Mouse (Mus musculus): ENCODE results near the gene Hbb-bs. TPM values are rescaled to one million over a fixed set of nuclear protein-coding genes. Genes with fewer than 3 reads are reported as not detected.

The Hbb-bs gene
- not detected in 2 replicates for total RNA-seq (2012; rRNA removed)

DNA sequence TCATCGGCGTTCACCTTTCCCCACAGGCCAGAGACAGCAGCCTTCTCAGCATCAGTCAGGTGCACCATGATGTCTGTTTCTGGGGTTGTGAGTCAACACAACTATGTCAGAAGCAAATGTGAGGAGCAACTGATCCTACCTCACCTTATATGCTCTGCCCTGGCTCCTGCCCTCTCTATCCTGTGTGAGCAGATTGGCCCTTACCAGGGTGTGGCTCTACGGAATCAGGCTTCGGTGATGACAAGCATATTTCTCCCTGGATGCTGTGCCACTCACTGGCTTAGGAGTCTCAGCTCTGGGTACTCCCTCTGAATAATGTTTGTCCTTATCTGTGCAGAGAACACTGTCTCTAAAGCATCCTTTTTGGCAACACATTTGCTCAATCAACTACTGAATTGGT lies at the start of gene Hbb-bs:
Gene Hbb-bs, minus strand, starts transcription at position 289 of the 400 bp plus-strand sequence.
- Histone ChIP-seq H3K9me3 (ENCODE audit: control insufficient read depth, insufficient read depth, low read depth, low read length) (no peaks in the 10 kb centered on the region), H3K4me1 (ENCODE audit: control insufficient read depth in 2 of 2, insufficient read depth in 2 of 2, low read length in 2 of 2, poor library complexity in 1 of 2) (no peaks in the 10 kb centered on the region), H3K27ac (ENCODE audit: insufficient read depth, low read depth, low read length, poor library complexity, severe bottlenecking) (no peak within 1 kb of the TSS), H3K4me3 (ENCODE audit: insufficient read depth in 1 of 2, low read depth in 1 of 2, low read length in 2 of 2, poor library complexity in 1 of 2, severe bottlenecking in 1 of 2) (no peak within 1 kb of the TSS), H3K36me3 (ENCODE audit: control insufficient read depth, insufficient read depth, low read length, poor library complexity, severe bottlenecking) (no peaks in the 10 kb centered on the region), H3K9ac (ENCODE audit: insufficient read depth, low read depth, low read length, poor library complexity, severe bottlenecking) (no peak within 1 kb of the TSS)
- TF ChIP-seq HCFC1 (IDR thresholded peaks at IDR 0.05; ENCODE audit: borderline replicate concordance, insufficient read depth, low read length) (no peak), MAFK (IDR thresholded peaks at IDR 0.05; ENCODE audit: insufficient read depth, low read depth, low read length) (no peak), ZNF384 (IDR thresholded peaks at IDR 0.05; ENCODE audit: low read depth, low read length) (no peak), CHD2 (IDR thresholded peaks at IDR 0.05; ENCODE audit: low read depth, low read length) (no peak), ZC3H11A (IDR thresholded peaks at IDR 0.05; ENCODE audit: borderline replicate concordance, low read depth, low read length) (no peak)
- no peak for DNase-seq (ENCODE audit: low read depth, low spot score)
- in situ Hi-C loops (cut with MboI; ENCODE audit: low sequenced_read_pairs in 2 of 2, unreplicated experiment in 2 of 2) = no loop called here

GRCm38 (mm10) chr7:103877093-103877492 lies 49.2 kb upstream of the Hbb-bs start:
- DNase-seq (ENCODE audit: low read depth, low spot score) = no peak
- H3K4me3 ChIP-seq (ENCODE audit: insufficient read depth in 1 of 2, low read depth in 1 of 2, low read length in 2 of 2, poor library complexity in 1 of 2, severe bottlenecking in 1 of 2) = no peak overlapping the region
- no peaks in the 10 kb centered on the region for H3K4me1 ChIP-seq (ENCODE audit: control insufficient read depth in 2 of 2, insufficient read depth in 2 of 2, low read length in 2 of 2, poor library complexity in 1 of 2)
- no peak for TF ChIP-seq ZNF384 (IDR thresholded peaks at IDR 0.05; ENCODE audit: low read depth, low read length)
- H3K9me3 ChIP-seq (ENCODE audit: control insufficient read depth, insufficient read depth, low read depth, low read length) = no peaks in the 10 kb centered on the region
- in situ Hi-C loops (cut with MboI; ENCODE audit: low sequenced_read_pairs in 2 of 2, unreplicated experiment in 2 of 2) = no loop called here
- H3K27ac ChIP-seq (ENCODE audit: insufficient read depth, low read depth, low read length, poor library complexity, severe bottlenecking) = no peak overlapping the region
- no peak overlapping the region for H3K9ac ChIP-seq (ENCODE audit: insufficient read depth, low read depth, low read length, poor library complexity, severe bottlenecking)
- H3K36me3 ChIP-seq (ENCODE audit: control insufficient read depth, insufficient read depth, low read length, poor library complexity, severe bottlenecking) = no peaks in the 10 kb centered on the region

DNA sequence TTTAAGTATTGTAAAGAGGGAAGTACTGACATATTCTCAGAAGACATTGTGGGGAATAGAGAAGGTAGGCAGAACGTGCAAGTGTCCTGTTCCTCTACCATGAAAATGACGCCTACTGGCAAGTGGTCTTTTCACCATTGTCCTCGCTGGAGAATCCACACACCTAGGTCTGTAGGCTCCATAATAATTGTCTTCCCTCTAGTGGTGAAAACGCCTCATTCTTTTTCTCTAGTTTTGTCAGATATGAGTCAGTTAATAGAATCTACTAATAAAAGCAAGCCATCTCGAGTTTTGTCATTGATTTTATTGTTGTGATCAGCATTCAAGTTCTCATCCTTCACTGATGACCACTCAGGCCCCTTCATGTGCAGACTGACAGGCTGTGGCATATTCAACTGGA lies 46.6 kb upstream of the Hbb-bs start:
- no peak overlapping the region for H3K4me3 ChIP-seq (ENCODE audit: insufficient read depth in 1 of 2, low read depth in 1 of 2, low read length in 2 of 2, poor library complexity in 1 of 2, severe bottlenecking in 1 of 2)
- H3K4me1 ChIP-seq (ENCODE audit: control insufficient read depth in 2 of 2, insufficient read depth in 2 of 2, low read length in 2 of 2, poor library complexity in 1 of 2) = no peaks in the 10 kb centered on the region
- H3K27ac ChIP-seq (ENCODE audit: insufficient read depth, low read depth, low read length, poor library complexity, severe bottlenecking) = no peak overlapping the region
- no peaks in the 10 kb centered on the region for H3K36me3 ChIP-seq (ENCODE audit: control insufficient read depth, insufficient read depth, low read length, poor library complexity, severe bottlenecking)
- no peak overlapping the region for H3K9ac ChIP-seq (ENCODE audit: insufficient read depth, low read depth, low read length, poor library complexity, severe bottlenecking)
- in situ Hi-C loops (cut with MboI; ENCODE audit: low sequenced_read_pairs in 2 of 2, unreplicated experiment in 2 of 2) = no loop called here
- H3K9me3 ChIP-seq (ENCODE audit: control insufficient read depth, insufficient read depth, low read depth, low read length) = no peaks in the 10 kb centered on the region
- TF ChIP-seq HCFC1 (IDR thresholded peaks at IDR 0.05; ENCODE audit: borderline replicate concordance, insufficient read depth, low read length) = no peak
- no peak for TF ChIP-seq ZNF384 (IDR thresholded peaks at IDR 0.05; ENCODE audit: low read depth, low read length)
- no peak for TF ChIP-seq ZC3H11A (IDR thresholded peaks at IDR 0.05; ENCODE audit: borderline replicate concordance, low read depth, low read length)
- TF ChIP-seq MAFK (IDR thresholded peaks at IDR 0.05; ENCODE audit: insufficient read depth, low read depth, low read length) = no peak
- TF ChIP-seq CHD2 (IDR thresholded peaks at IDR 0.05; ENCODE audit: low read depth, low read length) = no peak
- no peak for DNase-seq (ENCODE audit: low read depth, low spot score)

GRCm38 (mm10) chr7:103873064-103873463 lies 45.2 kb upstream of the Hbb-bs start:
- Histone ChIP-seq H3K4me1 (ENCODE audit: control insufficient read depth in 2 of 2, insufficient read depth in 2 of 2, low read length in 2 of 2, poor library complexity in 1 of 2) (no peaks in the 10 kb centered on the region), H3K9me3 (ENCODE audit: control insufficient read depth, insufficient read depth, low read depth, low read length) (no peaks in the 10 kb centered on the region), H3K36me3 (ENCODE audit: control insufficient read depth, insufficient read depth, low read length, poor library complexity, severe bottlenecking) (no peaks in the 10 kb centered on the region), H3K27ac (ENCODE audit: insufficient read depth, low read depth, low read length, poor library complexity, severe bottlenecking) (no peak overlapping the region), H3K4me3 (ENCODE audit: insufficient read depth in 1 of 2, low read depth in 1 of 2, low read length in 2 of 2, poor library complexity in 1 of 2, severe bottlenecking in 1 of 2) (no peak overlapping the region), H3K9ac (ENCODE audit: insufficient read depth, low read depth, low read length, poor library complexity, severe bottlenecking) (no peak overlapping the region)
- TF ChIP-seq ZC3H11A (IDR thresholded peaks at IDR 0.05; ENCODE audit: borderline replicate concordance, low read depth, low read length) (no peak), CHD2 (IDR thresholded peaks at IDR 0.05; ENCODE audit: low read depth, low read length) (no peak), ZNF384 (IDR thresholded peaks at IDR 0.05; ENCODE audit: low read depth, low read length) (no peak), MAFK (IDR thresholded peaks at IDR 0.05; ENCODE audit: insufficient read depth, low read depth, low read length) (no peak), HCFC1 (IDR thresholded peaks at IDR 0.05; ENCODE audit: borderline replicate concordance, insufficient read depth, low read length) (no peak)
- in situ Hi-C loops (cut with MboI; ENCODE audit: low sequenced_read_pairs in 2 of 2, unreplicated experiment in 2 of 2) = no loop called here
- no peak for DNase-seq (ENCODE audit: low read depth, low spot score)

- Histone ChIP-seq H3K36me3 (ENCODE audit: control insufficient read depth, insufficient read depth, low read length, poor library complexity, severe bottlenecking) (no peaks in the 10 kb centered on the region), H3K9me3 (ENCODE audit: control insufficient read depth, insufficient read depth, low read depth, low read length) (no peaks in the 10 kb centered on the region), H3K27ac (ENCODE audit: insufficient read depth, low read depth, low read length, poor library complexity, severe bottlenecking) (no peak overlapping the region), H3K9ac (ENCODE audit: insufficient read depth, low read depth, low read length, poor library complexity, severe bottlenecking) (no peak overlapping the region), H3K4me3 (ENCODE audit: insufficient read depth in 1 of 2, low read depth in 1 of 2, low read length in 2 of 2, poor library complexity in 1 of 2, severe bottlenecking in 1 of 2) (no peak overlapping the region), H3K4me1 (ENCODE audit: control insufficient read depth in 2 of 2, insufficient read depth in 2 of 2, low read length in 2 of 2, poor library complexity in 1 of 2) (no peaks in the 10 kb centered on the region)
- TF ChIP-seq ZC3H11A (IDR thresholded peaks at IDR 0.05; ENCODE audit: borderline replicate concordance, low read depth, low read length) = no peak
- no peak for TF ChIP-seq CHD2 (IDR thresholded peaks at IDR 0.05; ENCODE audit: low read depth, low read length)
- no peak for TF ChIP-seq ZNF384 (IDR thresholded peaks at IDR 0.05; ENCODE audit: low read depth, low read length)
- TF ChIP-seq HCFC1 (IDR thresholded peaks at IDR 0.05; ENCODE audit: borderline replicate concordance, insufficient read depth, low read length) = no peak
- no peak for TF ChIP-seq MAFK (IDR thresholded peaks at IDR 0.05; ENCODE audit: insufficient read depth, low read depth, low read length)
- in situ Hi-C loops (cut with MboI; ENCODE audit: low sequenced_read_pairs in 2 of 2, unreplicated experiment in 2 of 2) = no loop called here
- no peak for DNase-seq (ENCODE audit: low read depth, low spot score)
Observed at GRCm38 (mm10) chr7:103870667-103871066, 42.8 kb upstream of the Hbb-bs start.
